Mouse (Mus musculus) myocyte (in vitro differentiated cells): ENCODE measurements around the gene Tubb4a.

Source experiments
- E2F4 ChIP-seq: IDR thresholded peaks from one replicate; pipeline ENCODE4 v1.6.1; 2011; ENCODE audit warnings: mild to moderate bottlenecking, control low read depth, moderate library complexity; ENCODE audit not compliant: insufficient read depth
- MAX ChIP-seq: IDR thresholded peaks from one replicate; pipeline ENCODE4 v1.6.1; 2011; ENCODE audit warnings: low read depth, mild to moderate bottlenecking, control low read depth
- TCF12 ChIP-seq: IDR thresholded peaks from one replicate; pipeline ENCODE4 v1.6.1; 2011; ENCODE audit warnings: mild to moderate bottlenecking, control low read depth; ENCODE audit not compliant: poor library complexity, insufficient read depth, severe bottlenecking
- USF1 ChIP-seq: IDR thresholded peaks from one replicate; pipeline ENCODE4 v1.6.1; 2011; ENCODE audit warnings: low read depth, mild to moderate bottlenecking, control low read depth, moderate library complexity

DNA sequence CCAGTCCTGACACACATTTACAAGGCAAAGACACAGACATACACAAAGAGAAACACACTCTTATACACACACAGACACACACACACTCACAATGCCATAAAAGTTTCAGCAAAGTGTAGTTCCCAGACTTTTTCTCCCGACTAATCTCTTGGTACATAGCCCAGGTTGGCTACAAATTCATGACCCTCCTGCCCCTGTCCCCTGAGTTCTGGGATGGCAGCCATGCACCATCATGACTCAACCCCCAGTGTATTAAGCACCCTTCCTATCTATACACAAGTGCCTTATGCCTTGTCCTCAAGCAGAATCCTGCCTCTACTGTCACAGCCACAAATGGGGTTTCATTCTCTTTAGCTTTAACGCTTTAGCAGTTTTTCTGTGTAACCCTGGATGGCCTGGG lies 29.2 kb upstream of the Tubb4a start:
- no peak for TF ChIP-seq MAX
- TF ChIP-seq USF1: no peak
- no peak for TF ChIP-seq TCF12
- TF ChIP-seq E2F4: no peak
